Mouse (Mus musculus) stomach, postnatal 0 days (tissue): ENCODE measurements around the gene Zdhhc22.

Experiments used
- CTCF ChIP-seq: IDR thresholded peaks from 2 replicates; pipeline ENCODE4 v1.5.1; 2016; ENCODE audit warnings: antibody characterized with exemption, low read depth, mild to moderate bottlenecking, moderate library complexity
- EP300 ChIP-seq: optimal IDR thresholded peaks from 2 replicates; pipeline ENCODE3; 2016; ENCODE audit warnings: antibody characterized with exemption

DNA sequence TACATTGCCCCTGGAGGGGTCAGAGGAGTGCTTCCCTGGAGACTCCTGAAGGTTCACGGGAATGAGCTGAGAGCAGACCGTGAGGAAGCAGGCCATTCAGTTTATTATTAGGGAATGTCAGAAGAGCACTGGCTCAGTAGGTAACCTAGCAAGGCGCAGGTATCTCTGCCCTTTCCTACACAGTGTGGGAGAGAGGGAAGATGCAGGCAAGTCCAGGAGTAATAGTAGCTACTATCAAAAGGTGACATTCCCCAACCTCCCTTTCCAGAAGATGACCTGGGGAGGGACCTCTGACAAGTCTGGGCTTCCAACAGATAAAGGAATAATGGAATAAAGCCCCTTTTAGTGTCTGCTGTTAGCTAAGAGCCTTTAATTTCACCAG, 21.0 kb downstream of the Zdhhc22 start:
- TF ChIP-seq CTCF: no peak
- TF ChIP-seq EP300: no peak
